Mouse (Mus musculus): ENCODE results near the gene Nploc4. TPM values are rescaled to one million over a fixed set of nuclear protein-coding genes. Genes with fewer than 3 reads are reported as not detected.

Nploc4 gene
- polyA plus RNA-seq, 1 experiment from 2014 or later, result 41.3 TPM

DNA sequence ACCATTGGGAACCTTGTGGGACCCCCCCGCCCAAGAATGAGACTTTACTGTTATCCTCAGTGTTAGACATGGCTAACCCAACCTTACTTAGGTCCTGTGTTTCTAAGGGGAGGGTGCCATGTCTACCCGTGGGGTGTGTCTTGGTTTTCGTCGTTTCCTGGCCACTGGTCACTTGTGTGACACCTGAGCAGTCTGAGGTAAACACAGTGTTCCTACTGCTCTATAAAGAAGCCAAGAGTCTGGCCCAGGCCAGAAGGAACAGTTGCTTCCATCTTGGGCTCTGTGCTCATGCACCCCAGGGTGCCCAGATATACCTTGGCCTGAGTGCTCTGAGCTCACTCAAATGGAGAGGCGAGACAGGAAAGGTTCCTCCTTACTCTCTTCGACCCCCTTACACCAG, 74.6 kb downstream of the Nploc4 start:
- H3K4me3 ChIP-seq (replicated peaks; ENCODE audit: low read depth, low read length), result no peak overlapping the region

DNA sequence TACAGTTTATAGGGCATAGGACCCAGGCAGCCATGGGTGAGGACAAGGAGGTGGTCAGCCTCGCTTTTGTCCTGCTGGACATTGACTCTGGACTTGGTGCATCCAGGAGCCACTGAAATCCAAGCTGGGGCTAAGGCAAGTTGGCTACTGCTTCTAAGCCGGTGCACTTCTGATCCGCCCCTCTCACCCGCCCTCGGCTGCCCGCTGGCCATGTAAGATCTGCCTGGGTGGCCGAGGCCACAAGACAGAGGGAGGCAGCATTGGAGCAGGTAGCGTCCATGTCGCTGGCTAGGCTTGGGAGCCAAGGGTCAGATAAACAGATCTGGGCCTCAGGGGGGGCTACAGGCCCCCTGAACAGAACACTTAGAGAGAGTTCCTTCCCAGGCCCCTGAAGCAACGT, 76.2 kb downstream of the Nploc4 start, which contains the start of gene Fscn2:
Gene Fscn2 (plus strand): TSS at position 240 of the 400 bp plus-strand sequence.
- DNase-seq (no peak), ATAC-seq (ENCODE audit: low FRiP score, low TSS enrichment) (no peak)
- H3K9me3 ChIP-seq (ENCODE audit: control insufficient read depth, low read length), result no peaks in the 10 kb centered on the region
- H3K4me1 ChIP-seq (ENCODE audit: control insufficient read depth, insufficient read depth, low read length), result peaks cover 37% of the 10 kb centered on the region
- H3K27me3 ChIP-seq (ENCODE audit: control insufficient read depth, insufficient read depth, low read length), result no peaks in the 10 kb centered on the region
- WGBS, result 68% methylated on average over 10 of the region's 10 CpGs
- no peak within 1 kb of the TSS for H3K4me2 ChIP-seq (ENCODE audit: low read length)
- no peak within 1 kb of the TSS for H3K4me3 ChIP-seq (replicated peaks; ENCODE audit: low read depth, low read length)
- H3K36me3 ChIP-seq (ENCODE audit: control insufficient read depth, insufficient read depth, low read length), result no peaks in the 10 kb centered on the region
- no peak within 1 kb of the TSS for H3K27ac ChIP-seq (replicated peaks; ENCODE audit: low read depth, low read length)
- no peak within 1 kb of the TSS for H3K9ac ChIP-seq (replicated peaks; ENCODE audit: low read length)

More for the DNA sequence above, 74.6 kb downstream of the Nploc4 start:
- no peak overlapping the region for H3K4me2 ChIP-seq (ENCODE audit: low read length)
- peaks cover 40% of the 10 kb centered on the region for H3K4me1 ChIP-seq (ENCODE audit: control insufficient read depth, insufficient read depth, low read length)
- whole genome bisulfite sequencing, result 87% methylated on average over 6 of the region's 6 CpGs
- no peaks in the 10 kb centered on the region for H3K36me3 ChIP-seq (ENCODE audit: control insufficient read depth, insufficient read depth, low read length)
- no peak overlapping the region for H3K9ac ChIP-seq (replicated peaks; ENCODE audit: low read length)
- H3K27ac ChIP-seq (replicated peaks; ENCODE audit: low read depth, low read length), result no peak overlapping the region
- H3K9me3 ChIP-seq (ENCODE audit: control insufficient read depth, low read length), result no peaks in the 10 kb centered on the region
- H3K27me3 ChIP-seq (ENCODE audit: control insufficient read depth, insufficient read depth, low read length), result no peaks in the 10 kb centered on the region
- no peak for ATAC-seq (ENCODE audit: low FRiP score, low TSS enrichment)
- no peak for DNase-seq

GRCm38 (mm10) chr11:120360755-120361154, 76.8 kb downstream of the Nploc4 start:
- Histone ChIP-seq H3K4me3 (replicated peaks; ENCODE audit: low read depth, low read length) (no peak overlapping the region), H3K9me3 (ENCODE audit: control insufficient read depth, low read length) (no peaks in the 10 kb centered on the region), H3K9ac (replicated peaks; ENCODE audit: low read length) (no peak overlapping the region), H3K27ac (replicated peaks; ENCODE audit: low read depth, low read length) (no peak overlapping the region), H3K36me3 (ENCODE audit: control insufficient read depth, insufficient read depth, low read length) (no peaks in the 10 kb centered on the region), H3K4me2 (ENCODE audit: low read length) (no peak overlapping the region), H3K4me1 (ENCODE audit: control insufficient read depth, insufficient read depth, low read length) (peaks cover 32% of the 10 kb centered on the region), H3K27me3 (ENCODE audit: control insufficient read depth, insufficient read depth, low read length) (no peaks in the 10 kb centered on the region)
- ATAC-seq (ENCODE audit: low FRiP score, low TSS enrichment) (no peak), DNase-seq (no peak)
- WGBS, result 75% methylated on average over 5 of the region's 5 CpGs

GRCm38 (mm10) chr11:120360062-120360461, 77.4 kb downstream of the Nploc4 start:
- WGBS, result 57% methylated on average over 8 of the region's 8 CpGs
- no peak overlapping the region for H3K9ac ChIP-seq (replicated peaks; ENCODE audit: low read length)
- no peak overlapping the region for H3K27ac ChIP-seq (replicated peaks; ENCODE audit: low read depth, low read length)
- no peak overlapping the region for H3K4me2 ChIP-seq (ENCODE audit: low read length)
- no peak overlapping the region for H3K4me3 ChIP-seq (replicated peaks; ENCODE audit: low read depth, low read length)
- DNase-seq (no peak), ATAC-seq (ENCODE audit: low FRiP score, low TSS enrichment) (no peak)
- H3K4me1 ChIP-seq (ENCODE audit: control insufficient read depth, insufficient read depth, low read length), result peaks cover 29% of the 10 kb centered on the region
- no peaks in the 10 kb centered on the region for H3K36me3 ChIP-seq (ENCODE audit: control insufficient read depth, insufficient read depth, low read length)
- no peaks in the 10 kb centered on the region for H3K9me3 ChIP-seq (ENCODE audit: control insufficient read depth, low read length)
- no peaks in the 10 kb centered on the region for H3K27me3 ChIP-seq (ENCODE audit: control insufficient read depth, insufficient read depth, low read length)

GRCm38 (mm10) chr11:120359391-120359790, 78.1 kb downstream of the Nploc4 start:
- Histone ChIP-seq H3K27me3 (ENCODE audit: control insufficient read depth, insufficient read depth, low read length) (no peaks in the 10 kb centered on the region), H3K27ac (replicated peaks; ENCODE audit: low read depth, low read length) (no peak overlapping the region), H3K4me1 (ENCODE audit: control insufficient read depth, insufficient read depth, low read length) (peaks cover 29% of the 10 kb centered on the region), H3K9me3 (ENCODE audit: control insufficient read depth, low read length) (no peaks in the 10 kb centered on the region), H3K9ac (replicated peaks; ENCODE audit: low read length) (no peak overlapping the region), H3K4me3 (replicated peaks; ENCODE audit: low read depth, low read length) (no peak overlapping the region), H3K36me3 (ENCODE audit: control insufficient read depth, insufficient read depth, low read length) (no peaks in the 10 kb centered on the region), H3K4me2 (ENCODE audit: low read length) (no peak overlapping the region)
- ATAC-seq (ENCODE audit: low FRiP score, low TSS enrichment), result no peak
- 67% methylated on average over 6 of the region's 6 CpGs for WGBS
- no peak for DNase-seq

DNA sequence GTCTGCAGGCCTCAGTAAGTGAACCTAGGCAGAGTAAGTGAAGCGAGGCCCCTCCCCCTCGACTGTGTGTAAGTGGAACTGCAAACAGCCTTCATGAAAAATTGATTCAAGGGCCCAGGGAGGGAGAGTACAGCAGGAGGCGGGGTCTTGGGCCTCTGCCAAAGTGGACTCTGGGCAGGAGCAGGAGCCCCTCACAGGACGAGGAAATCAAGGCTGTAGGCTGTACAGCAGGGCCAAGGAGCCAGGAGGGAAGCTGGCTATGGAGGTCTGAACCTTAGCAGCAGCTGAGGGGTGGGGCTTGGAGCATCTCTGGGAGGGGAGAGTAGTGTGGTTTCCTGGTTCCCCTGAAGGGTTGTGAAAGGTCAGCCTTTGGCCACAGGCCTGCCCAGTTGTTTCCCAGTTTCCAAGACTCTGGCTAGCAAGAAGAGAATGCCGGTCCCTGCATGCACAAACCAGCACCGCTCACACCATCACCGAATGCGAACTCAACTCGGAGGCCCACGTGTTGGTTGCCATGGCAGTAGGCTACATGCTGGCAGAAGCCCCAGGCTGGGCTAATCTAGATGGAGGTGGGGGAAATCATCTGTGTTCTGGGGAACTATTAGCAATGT, 79.6 kb downstream of the Nploc4 start:
- Histone ChIP-seq H3K4me2 (ENCODE audit: low read length) (peak overlapping the region; percentile 38), H3K36me3 (ENCODE audit: control insufficient read depth, insufficient read depth, low read length) (no peaks in the 10 kb centered on the region), H3K9me3 (ENCODE audit: control insufficient read depth, low read length) (no peaks in the 10 kb centered on the region), H3K9ac (replicated peaks; ENCODE audit: low read length) (peak overlapping the region; percentile 31; the same call in 1 of the 2 replicates), H3K4me1 (ENCODE audit: control insufficient read depth, insufficient read depth, low read length) (peaks cover 33% of the 10 kb centered on the region), H3K4me3 (replicated peaks; ENCODE audit: low read depth, low read length) (no peak overlapping the region), H3K27ac (replicated peaks; ENCODE audit: low read depth, low read length) (peak overlapping the region; percentile 91), H3K27me3 (ENCODE audit: control insufficient read depth, insufficient read depth, low read length) (no peaks in the 10 kb centered on the region)
- ATAC-seq (ENCODE audit: low FRiP score, low TSS enrichment) (peak; percentile 84), DNase-seq (peak; percentile 88)
- WGBS, result 4% methylated on average over 10 of the region's 10 CpGs

DNA sequence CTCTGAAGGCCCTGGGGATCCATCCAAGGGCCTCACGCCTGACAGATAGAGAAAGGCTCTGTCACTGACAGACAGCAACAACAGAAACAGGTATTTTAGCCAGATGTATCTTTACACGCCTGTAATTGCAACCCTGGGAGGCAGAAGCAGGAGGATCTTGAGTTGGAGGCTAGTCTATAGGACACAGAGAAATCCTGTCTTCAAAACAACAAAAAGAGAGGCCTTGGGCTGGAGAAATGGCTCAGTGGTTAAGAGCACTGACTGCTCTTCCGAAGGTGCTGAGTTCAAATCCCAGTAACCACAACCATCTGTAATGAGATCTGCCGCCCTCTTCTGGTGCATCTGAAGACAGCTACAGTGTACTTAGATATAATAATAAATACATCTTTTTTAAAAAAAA, 80.6 kb downstream of the Nploc4 start:
- 91% methylated on average over 4 of the region's 4 CpGs for whole genome bisulfite sequencing
- H3K4me1 ChIP-seq (ENCODE audit: control insufficient read depth, insufficient read depth, low read length), result peaks cover 37% of the 10 kb centered on the region

DNA sequence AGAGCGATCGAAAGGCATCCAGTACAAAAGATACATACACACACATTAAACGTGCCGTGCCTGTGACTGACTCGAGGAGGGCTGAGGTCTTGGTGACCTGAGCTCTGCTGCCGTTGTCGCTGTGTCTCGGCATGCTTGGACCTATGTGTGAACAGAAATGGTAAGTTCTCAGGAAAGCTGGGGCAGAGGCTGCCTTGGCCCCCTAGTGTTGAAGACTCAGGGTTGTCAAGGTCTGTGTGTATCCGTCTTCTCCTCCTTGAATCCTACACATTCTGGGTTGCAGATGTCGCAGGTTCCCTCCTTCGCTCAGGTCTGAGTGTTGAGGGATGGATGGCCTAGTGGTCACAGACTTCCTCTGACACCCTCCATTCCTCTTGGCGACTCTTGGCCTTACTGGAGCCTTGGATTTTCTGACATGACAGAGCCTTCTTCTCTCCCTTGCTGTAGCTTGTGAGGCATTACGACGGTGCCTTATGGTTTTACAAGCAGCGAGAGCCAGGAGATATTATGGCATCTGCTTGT, 81.1 kb downstream of the Nploc4 start:
- WGBS, result 85% methylated on average over 15 of the region's 15 CpGs
- H3K9ac ChIP-seq (replicated peaks; ENCODE audit: low read length), result no peak overlapping the region
- H3K4me1 ChIP-seq (ENCODE audit: control insufficient read depth, insufficient read depth, low read length), result peaks cover 38% of the 10 kb centered on the region
- no peak overlapping the region for H3K4me2 ChIP-seq (ENCODE audit: low read length)
- no peaks in the 10 kb centered on the region for H3K36me3 ChIP-seq (ENCODE audit: control insufficient read depth, insufficient read depth, low read length)
- no peak overlapping the region for H3K4me3 ChIP-seq (replicated peaks; ENCODE audit: low read depth, low read length)
- no peaks in the 10 kb centered on the region for H3K9me3 ChIP-seq (ENCODE audit: control insufficient read depth, low read length)
- H3K27me3 ChIP-seq (ENCODE audit: control insufficient read depth, insufficient read depth, low read length), result no peaks in the 10 kb centered on the region
- ATAC-seq (ENCODE audit: low FRiP score, low TSS enrichment) (no peak), DNase-seq (no peak)
- H3K27ac ChIP-seq (replicated peaks; ENCODE audit: low read depth, low read length), result no peak overlapping the region

More for the DNA sequence above, 80.6 kb downstream of the Nploc4 start:
- peak overlapping the region; percentile 91; the same call in 1 of the 2 replicates for H3K27ac ChIP-seq (replicated peaks; ENCODE audit: low read depth, low read length)
- H3K27me3 ChIP-seq (ENCODE audit: control insufficient read depth, insufficient read depth, low read length), result no peaks in the 10 kb centered on the region
- DNase-seq, result no peak
- no peak overlapping the region for H3K4me3 ChIP-seq (replicated peaks; ENCODE audit: low read depth, low read length)
- H3K9ac ChIP-seq (replicated peaks; ENCODE audit: low read length), result no peak overlapping the region
- H3K9me3 ChIP-seq (ENCODE audit: control insufficient read depth, low read length), result no peaks in the 10 kb centered on the region
- no peak for ATAC-seq (ENCODE audit: low FRiP score, low TSS enrichment)
- H3K36me3 ChIP-seq (ENCODE audit: control insufficient read depth, insufficient read depth, low read length), result no peaks in the 10 kb centered on the region
- no peak overlapping the region for H3K4me2 ChIP-seq (ENCODE audit: low read length)
